In genomic region chr7:74687303-74688115, GRCm38 (mm10) we compare ENCODE assay signal across 17 mouse cellular contexts.
DNase-seq lines count a peak whose midpoint lies in the region; ATAC-seq lines count a peak whose summit lies in the region.
"Had no signal": no experiment of that assay in that cellular context is flagged by ENCODE, and none has a peak within 500 bp of the region (broad histone marks: within the 10 kb centered on the region; RNA-seq: fewer than 3 reads in every experiment).

No protein-coding gene starts in this region.

- no peak overlapping the region for H3K9ac ChIP-seq in midbrain, embryonic 12.5 days (replicated peaks)
- H3K9ac ChIP-seq in midbrain, embryonic 11.5 days (ENCODE audit: low read length): no peak overlapping the region
- no peak overlapping the region for H3K9ac ChIP-seq in forebrain, embryonic 16.5 days (replicated peaks; ENCODE audit: low read depth, low read length)
- no peak overlapping the region for H3K9ac ChIP-seq in neural tube, embryonic 14.5 days (replicated peaks; ENCODE audit: low read depth, low read length)
- no peak overlapping the region for H3K9ac ChIP-seq in liver, embryonic 11.5 days (ENCODE audit: low read depth, low read length)
- H3K9ac ChIP-seq: embryonic facial prominence, embryonic 12.5 days; liver, postnatal 0 days had no signal

- ATAC-seq in midbrain, embryonic 12.5 days (ENCODE audit: low FRiP score, low read depth): peak; percentile 78
- ATAC-seq in midbrain, embryonic 11.5 days (ENCODE audit: low FRiP score): no peak
- ATAC-seq in forebrain, embryonic 16.5 days: peak; percentile 95
- ATAC-seq in neural tube, embryonic 14.5 days (ENCODE audit: low read depth): peak; percentile 92
- ATAC-seq in liver, embryonic 11.5 days (replicated peaks; ENCODE audit: low FRiP score): no peak
- ATAC-seq: intestine, postnatal 0 days; liver, postnatal 0 days had no signal

- peaks cover 13% of the 10 kb centered on the region for H3K4me1 ChIP-seq in midbrain, embryonic 12.5 days
- no peaks in the 10 kb centered on the region for H3K4me1 ChIP-seq in midbrain, embryonic 11.5 days (ENCODE audit: control insufficient read depth, insufficient read depth, low read length)
- peaks cover 6% of the 10 kb centered on the region; the same call in 1 of the 2 replicates for H3K4me1 ChIP-seq in forebrain, embryonic 16.5 days (replicated peaks; ENCODE audit: control insufficient read depth, insufficient read depth, low read length)
- H3K4me1 ChIP-seq in neural tube, embryonic 14.5 days (ENCODE audit: control insufficient read depth, insufficient read depth, low read length): peaks cover 8% of the 10 kb centered on the region
- H3K4me1 ChIP-seq in liver, embryonic 11.5 days (replicated peaks; ENCODE audit: control insufficient read depth, insufficient read depth, low read length): no peaks in the 10 kb centered on the region
- H3K4me1 ChIP-seq: embryonic facial prominence, embryonic 12.5 days had no signal

- H3K4me2 ChIP-seq in midbrain, embryonic 12.5 days (replicated peaks): no peak overlapping the region
- H3K4me2 ChIP-seq in midbrain, embryonic 11.5 days: no peak overlapping the region
- no peak overlapping the region for H3K4me2 ChIP-seq in forebrain, embryonic 16.5 days (ENCODE audit: low read length)
- H3K4me2 ChIP-seq in neural tube, embryonic 14.5 days (ENCODE audit: low read depth, low read length): no peak overlapping the region
- no peak overlapping the region for H3K4me2 ChIP-seq in liver, embryonic 11.5 days
- H3K4me2 ChIP-seq: embryonic facial prominence, embryonic 12.5 days had no signal

- no peak overlapping the region for H3K27ac ChIP-seq in midbrain, embryonic 12.5 days (replicated peaks)
- no peak overlapping the region for H3K27ac ChIP-seq in midbrain, embryonic 11.5 days (ENCODE audit: low read depth, low read length)
- H3K27ac ChIP-seq in forebrain, embryonic 16.5 days (ENCODE audit: low read length): no peak overlapping the region
- no peak overlapping the region for H3K27ac ChIP-seq in neural tube, embryonic 14.5 days (ENCODE audit: low read depth, low read length)
- no peak overlapping the region for H3K27ac ChIP-seq in liver, embryonic 11.5 days (ENCODE audit: low read depth, low read length)
- H3K27ac ChIP-seq: embryonic facial prominence, embryonic 12.5 days; kidney, postnatal 0 days; layer of hippocampus, adult 2 months had no signal

- no peak for DNase-seq in midbrain, embryonic 11.5 days (ENCODE audit: low spot score, missing footprints)
- peak; percentile 67 for DNase-seq in R1 (ENCODE audit: low read depth, low spot score)
- no peak for DNase-seq in cerebellum, adult 9-10 months
- DNase-seq in liver, embryonic 11.5 days (ENCODE audit: low spot score): no peak
- DNase-seq: adrenal gland, postnatal 10 days; B cell, adult 2 months; cerebellum, adult 9-11 months; gastrocnemius, postnatal 10 days; liver, postnatal 0 days; thymus, postnatal 25 days had no signal

- no peaks in the 10 kb centered on the region for H3K9me3 ChIP-seq in midbrain, embryonic 12.5 days
- H3K9me3 ChIP-seq in midbrain, embryonic 11.5 days (ENCODE audit: control insufficient read depth, low read length): no peaks in the 10 kb centered on the region
- H3K9me3 ChIP-seq in forebrain, embryonic 16.5 days (ENCODE audit: control insufficient read depth, low read length): no peaks in the 10 kb centered on the region
- H3K9me3 ChIP-seq in neural tube, embryonic 14.5 days (ENCODE audit: control insufficient read depth, low read length): no peaks in the 10 kb centered on the region
- H3K9me3 ChIP-seq in liver, embryonic 11.5 days (ENCODE audit: control insufficient read depth, low read length): no peaks in the 10 kb centered on the region
- H3K9me3 ChIP-seq: embryonic facial prominence, embryonic 12.5 days had no signal

- H3K27me3 ChIP-seq in midbrain, embryonic 12.5 days: no peaks in the 10 kb centered on the region
- no peaks in the 10 kb centered on the region for H3K27me3 ChIP-seq in midbrain, embryonic 11.5 days (ENCODE audit: control insufficient read depth, insufficient read depth, low read length)
- no peaks in the 10 kb centered on the region for H3K27me3 ChIP-seq in forebrain, embryonic 16.5 days (replicated peaks; ENCODE audit: control insufficient read depth, insufficient read depth, low read length)
- no peaks in the 10 kb centered on the region for H3K27me3 ChIP-seq in neural tube, embryonic 14.5 days (ENCODE audit: control insufficient read depth, insufficient read depth, low read length)
- no peaks in the 10 kb centered on the region for H3K27me3 ChIP-seq in liver, embryonic 11.5 days (replicated peaks; ENCODE audit: control insufficient read depth, insufficient read depth, low read length)
- H3K27me3 ChIP-seq: embryonic facial prominence, embryonic 12.5 days had no signal

- no peak overlapping the region for H3K4me3 ChIP-seq in midbrain, embryonic 12.5 days
- H3K4me3 ChIP-seq in midbrain, embryonic 11.5 days (ENCODE audit: low read depth, low read length): no peak overlapping the region
- no peak overlapping the region for H3K4me3 ChIP-seq in forebrain, embryonic 16.5 days (replicated peaks; ENCODE audit: low read length)
- H3K4me3 ChIP-seq in neural tube, embryonic 14.5 days (ENCODE audit: low read depth, low read length): no peak overlapping the region
- no peak overlapping the region for H3K4me3 ChIP-seq in liver, embryonic 11.5 days (ENCODE audit: low read depth, low read length)
- H3K4me3 ChIP-seq: embryonic facial prominence, embryonic 12.5 days; layer of hippocampus, adult 2 months had no signal

- 50% methylated on average over 13 of the region's 13 CpGs for WGBS in midbrain, embryonic 12.5 days
- 61% methylated on average over 13 of the region's 13 CpGs for WGBS in midbrain, embryonic 11.5 days
- WGBS in forebrain, embryonic 16.5 days: 7% methylated on average over 13 of the region's 13 CpGs
- 21% methylated on average over 13 of the region's 13 CpGs for WGBS in neural tube, embryonic 14.5 days
- 72% methylated on average over 13 of the region's 13 CpGs for WGBS in liver, embryonic 11.5 days

- no peaks in the 10 kb centered on the region for H3K36me3 ChIP-seq in midbrain, embryonic 12.5 days
- no peaks in the 10 kb centered on the region for H3K36me3 ChIP-seq in midbrain, embryonic 11.5 days (ENCODE audit: control insufficient read depth, insufficient read depth, low read length)
- no peaks in the 10 kb centered on the region for H3K36me3 ChIP-seq in forebrain, embryonic 16.5 days (ENCODE audit: control insufficient read depth, insufficient read depth)
- H3K36me3 ChIP-seq in neural tube, embryonic 14.5 days (ENCODE audit: control insufficient read depth, insufficient read depth, low read length): no peaks in the 10 kb centered on the region
- H3K36me3 ChIP-seq in liver, embryonic 11.5 days (ENCODE audit: control insufficient read depth, insufficient read depth, low read length): no peaks in the 10 kb centered on the region
- H3K36me3 ChIP-seq: embryonic facial prominence, embryonic 12.5 days had no signal

Comparison
In these comparisons a context has a peak if more than half of its experiments do, and no peak if none do; other contexts are left out.
1. ATAC-seq: peak in midbrain, embryonic 12.5 days (single experiment), forebrain, embryonic 16.5 days (single experiment) and neural tube, embryonic 14.5 days (single experiment); none in midbrain, embryonic 11.5 days (single experiment) and liver, embryonic 11.5 days (single experiment).